Mouse (Mus musculus): ENCODE measurements around the gene Tmem25.

- TF ChIP-seq POLR2A (IDR thresholded peaks at IDR 0.05; ENCODE audit: control insufficient read depth in 1 of 2, insufficient read depth in 1 of 2, low read depth in 1 of 2, low read length in 2 of 2, poor library complexity in 1 of 2), result no peak
- TF ChIP-seq USF2 (IDR thresholded peaks at IDR 0.05; ENCODE audit: borderline replicate concordance in 1 of 2, insufficient read depth in 1 of 2, low read depth in 1 of 2, low read length in 2 of 2), result no peak
- TF ChIP-seq MEF2A (IDR thresholded peaks at IDR 0.05; ENCODE audit: extremely low read depth, insufficient replicate concordance, low read depth, low read length, poor library complexity, severe bottlenecking), result no peak
- no peak for TF ChIP-seq USF1 (IDR thresholded peaks at IDR 0.05; ENCODE audit: low read depth, low read length)
- no peak for TF ChIP-seq POLR2AphosphoS2 (IDR thresholded peaks at IDR 0.05; ENCODE audit: low read length)
- TF ChIP-seq CTCF (IDR thresholded peaks at IDR 0.05 in 2 of 3, conservative IDR thresholded peaks at IDR 0.05 in 1 of 3; ENCODE audit: control insufficient read depth in 1 of 3, insufficient read depth in 1 of 3, low read depth in 2 of 3, low read length in 3 of 3, poor library complexity in 1 of 3, severe bottlenecking in 1 of 3), result no peak
- no peak for TF ChIP-seq RCOR1 (IDR thresholded peaks at IDR 0.05; ENCODE audit: low read depth, low read length)
- TF ChIP-seq TCF12 (IDR thresholded peaks at IDR 0.05; ENCODE audit: low read depth, low read length), result no peak
- TF ChIP-seq HCFC1 (IDR thresholded peaks at IDR 0.05; ENCODE audit: low read depth, low read length), result no peak
These were observed 21.1 kb upstream of the Tmem25 start for GRCm38 (mm10) chr9:44819920-44820827.

Measured in MEL (cell line).